Mouse (Mus musculus) MEL (cell line): ENCODE data around the gene 6430548M08Rik. TPM values are rescaled to one million over a fixed set of nuclear protein-coding genes. Genes with fewer than 3 reads are reported as not detected.

ENCODE experiments used
- DNase-seq: peaks from one replicate; pipeline ENCODE4 v3.0.0; 2011; ENCODE audit warnings: low read depth, low spot score
- H3K27ac ChIP-seq: 2 replicates; pipeline ENCODE4 v1.5.1; 2012; ENCODE audit warnings: low read depth, mild to moderate bottlenecking, control low read depth, low read length, moderate library complexity; ENCODE audit not compliant: control insufficient read depth
- H3K27me3 ChIP-seq, 2 experiments: fragments of 150-350 bp in 1 of 2; sonication (generic) in 1 of 2; 2 replicates each; pipeline ENCODE4 v1.6.1; 2012; ENCODE audit warnings: low read length in 2 of 2, mild to moderate bottlenecking in 2 of 2, improper control_type of control experiment in 1 of 2, moderate library complexity in 1 of 2; ENCODE audit not compliant: insufficient read depth in 2 of 2, control insufficient read depth in 1 of 2
- H3K36me3 ChIP-seq, 2 experiments: 2 replicates each; pipeline ENCODE4 v1.6.1; 2012 to 2014; ENCODE audit warnings: low read length in 2 of 2, improper control_type of control experiment in 1 of 2, inconsistent platforms in 1 of 2, mild to moderate bottlenecking in 1 of 2; ENCODE audit not compliant: insufficient read depth in 2 of 2, control insufficient read depth in 1 of 2
- H3K4me1 ChIP-seq, 2 experiments: fragments of 150-350 bp in 1 of 2; sonication (generic) in 1 of 2; 2 replicates each; pipeline ENCODE4 v1.6.1; 2012; ENCODE audit warnings: low read length in 2 of 2, improper control_type of control experiment in 1 of 2, mild to moderate bottlenecking in 1 of 2; ENCODE audit not compliant: insufficient read depth in 2 of 2, control insufficient read depth in 1 of 2
- H3K4me3 ChIP-seq, 2 experiments: fragments of 150-350 bp in 1 of 2; sonication (generic) in 1 of 2; 2 replicates each; pipeline ENCODE4 v1.5.1; 2012; ENCODE audit warnings: low read depth in 2 of 2, low read length in 2 of 2, mild to moderate bottlenecking in 2 of 2, moderate library complexity in 2 of 2, control low read depth in 1 of 2, improper control_type of control experiment in 1 of 2; ENCODE audit not compliant: control insufficient read depth in 1 of 2, insufficient read depth in 1 of 2
- H3K79me2 ChIP-seq: 2 replicates; pipeline ENCODE4 v1.6.1; 2012; ENCODE audit warnings: mild to moderate bottlenecking, low read length, moderate library complexity; ENCODE audit not compliant: control insufficient read depth, poor library complexity, insufficient read depth
- H3K9ac ChIP-seq: 2 replicates; pipeline ENCODE4 v1.6.1; 2012; ENCODE audit warnings: low read depth, mild to moderate bottlenecking, control low read depth, low read length, moderate library complexity; ENCODE audit not compliant: control insufficient read depth, poor library complexity, severe bottlenecking
- H3K9me3 ChIP-seq: fragments of 150-350 bp; sonication (generic); replicated peaks from 2 replicates; pipeline ENCODE4 v1.6.1; 2012; ENCODE audit warnings: mild to moderate bottlenecking, low read length, improper control_type of control experiment, moderate library complexity; ENCODE audit not compliant: insufficient read depth
- CTCF ChIP-seq, 3 experiments: IDR thresholded peaks in 2 of 3; conservative IDR thresholded peaks in 1 of 3; 2 replicates each; pipeline ENCODE4 v1.5.1; 2011 to 2012; ENCODE audit warnings: low read length in 3 of 3, low read depth in 2 of 3, mild to moderate bottlenecking in 2 of 3, improper control_type of control experiment in 1 of 3, inconsistent platforms in 1 of 3, mixed read lengths in 1 of 3, moderate library complexity in 1 of 3; ENCODE audit not compliant: control insufficient read depth in 1 of 3, insufficient read depth in 1 of 3, poor library complexity in 1 of 3, severe bottlenecking in 1 of 3
- E2F4 ChIP-seq: IDR thresholded peaks from 2 replicates; pipeline ENCODE4 v1.6.1; 2011; ENCODE audit warnings: low read depth, low read length, improper control_type of control experiment, borderline replicate concordance
- ELF1 ChIP-seq: IDR thresholded peaks from 2 replicates; pipeline ENCODE4 v1.6.1; 2014; ENCODE audit warnings: low read depth, mild to moderate bottlenecking, inconsistent platforms, low read length, improper control_type of control experiment, moderate library complexity
- EP300 ChIP-seq, 2 experiments: IDR thresholded peaks; 2 replicates each; pipeline ENCODE4 v1.6.1; 2011; ENCODE audit warnings: improper control_type of control experiment in 2 of 2, low read length in 2 of 2, low read depth in 1 of 2, mild to moderate bottlenecking in 1 of 2
- ETS1 ChIP-seq: IDR thresholded peaks from 2 replicates; pipeline ENCODE4 v1.6.1; 2012; ENCODE audit warnings: low read depth, mild to moderate bottlenecking, inconsistent platforms, low read length, improper control_type of control experiment, moderate library complexity
- GABPA ChIP-seq: IDR thresholded peaks from 2 replicates; pipeline ENCODE4 v1.6.1; 2012; ENCODE audit warnings: low read depth, mild to moderate bottlenecking, inconsistent platforms, low read length, improper control_type of control experiment, moderate library complexity
- GATA1 ChIP-seq: IDR thresholded peaks from 2 replicates; pipeline ENCODE4 v1.6.1; 2011; ENCODE audit warnings: low read depth, low read length, improper control_type of control experiment
- HCFC1 ChIP-seq: IDR thresholded peaks from 2 replicates; pipeline ENCODE4 v1.6.1; 2012; ENCODE audit warnings: low read depth, mild to moderate bottlenecking, inconsistent platforms, low read length, improper control_type of control experiment, moderate library complexity
- MAFK ChIP-seq: IDR thresholded peaks from 2 replicates; pipeline ENCODE4 v1.6.1; 2011; ENCODE audit warnings: low read depth, mild to moderate bottlenecking, low read length, improper control_type of control experiment, borderline replicate concordance
- MAX ChIP-seq: IDR thresholded peaks from 2 replicates; pipeline ENCODE4 v1.6.1; 2011; ENCODE audit warnings: low read length, improper control_type of control experiment
- MAZ ChIP-seq: IDR thresholded peaks from 2 replicates; pipeline ENCODE4 v1.6.1; 2012; ENCODE audit warnings: low read depth, mild to moderate bottlenecking, inconsistent platforms, low read length, improper control_type of control experiment
- MYC ChIP-seq: IDR thresholded peaks from 2 replicates; pipeline ENCODE4 v1.6.1; 2011; ENCODE audit warnings: low read depth, mild to moderate bottlenecking, low read length, improper control_type of control experiment, moderate library complexity
- NELFE ChIP-seq: IDR thresholded peaks from 2 replicates; pipeline ENCODE4 v1.6.1; 2011; ENCODE audit warnings: low read depth, low read length, improper control_type of control experiment
- NRF1 ChIP-seq: IDR thresholded peaks from 2 replicates; pipeline ENCODE4 v1.6.1; 2014; ENCODE audit warnings: low read depth, mild to moderate bottlenecking, inconsistent platforms, low read length, improper control_type of control experiment, moderate library complexity; ENCODE audit not compliant: poor library complexity, insufficient read depth, severe bottlenecking
- POLR2AphosphoS5 ChIP-seq: IDR thresholded peaks from 2 replicates; pipeline ENCODE4 v1.6.1; 2012; ENCODE audit warnings: low read depth, borderline replicate concordance, mild to moderate bottlenecking, inconsistent platforms, low read length, moderate library complexity, mixed read lengths
- RCOR1 ChIP-seq: IDR thresholded peaks from 2 replicates; pipeline ENCODE4 v1.6.1; 2012; ENCODE audit warnings: low read depth, mild to moderate bottlenecking, inconsistent platforms, low read length, improper control_type of control experiment
- SIN3A ChIP-seq: IDR thresholded peaks from 2 replicates; pipeline ENCODE4 v1.6.1; 2012; ENCODE audit warnings: low read length, improper control_type of control experiment, inconsistent platforms
- SMC3 ChIP-seq: IDR thresholded peaks from 2 replicates; pipeline ENCODE4 v1.6.1; 2011; ENCODE audit warnings: low read depth, low read length, improper control_type of control experiment
- TAL1 ChIP-seq: IDR thresholded peaks from 2 replicates; pipeline ENCODE4 v1.6.1; 2012; ENCODE audit warnings: mild to moderate bottlenecking, inconsistent platforms, low read length, moderate library complexity, mixed read lengths
- TBP ChIP-seq: IDR thresholded peaks from 2 replicates; pipeline ENCODE4 v1.8.0; 2011; ENCODE audit warnings: low read depth, low read length, improper control_type of control experiment
- TCF12 ChIP-seq: IDR thresholded peaks from 2 replicates; pipeline ENCODE4 v1.6.1; 2014; ENCODE audit warnings: low read depth, mild to moderate bottlenecking, inconsistent platforms, low read length, improper control_type of control experiment, moderate library complexity
- UBTF ChIP-seq: IDR thresholded peaks from 2 replicates; pipeline ENCODE4 v1.6.1; 2012; ENCODE audit warnings: low read depth, mild to moderate bottlenecking, inconsistent platforms, low read length, improper control_type of control experiment, moderate library complexity, borderline replicate concordance; ENCODE audit not compliant: insufficient read depth
- USF1 ChIP-seq: IDR thresholded peaks from 2 replicates; pipeline ENCODE4 v1.6.1; 2014; ENCODE audit warnings: low read depth, mild to moderate bottlenecking, inconsistent platforms, low read length, improper control_type of control experiment, moderate library complexity
- USF2 ChIP-seq, 2 experiments: IDR thresholded peaks; 2 replicates each; pipeline ENCODE4 v1.6.1; 2011 to 2012; ENCODE audit warnings: improper control_type of control experiment in 2 of 2, low read length in 2 of 2, borderline replicate concordance in 1 of 2, inconsistent platforms in 1 of 2, low read depth in 1 of 2, mild to moderate bottlenecking in 1 of 2; ENCODE audit not compliant: insufficient read depth in 1 of 2
- ZC3H11A ChIP-seq: IDR thresholded peaks from 2 replicates; pipeline ENCODE4 v1.6.1; 2012; ENCODE audit warnings: low read depth, mild to moderate bottlenecking, inconsistent platforms, low read length, improper control_type of control experiment
- ZMIZ1 ChIP-seq: IDR thresholded peaks from 2 replicates; pipeline ENCODE4 v1.6.1; 2012; ENCODE audit warnings: low read depth, mild to moderate bottlenecking, inconsistent platforms, low read length, improper control_type of control experiment, moderate library complexity
- polyA plus RNA-seq, 2 experiments: library from polyadenylated mRNA; stranded (reverse) in 1 of 2; unstranded in 1 of 2; fragments of >175 nt in 1 of 2; fragments of >200 nt in 1 of 2; gene quantifications; 2 replicates each; pipeline versions ENCODE4 v1.2.1 to v1.2.4; 2012; ENCODE audit warnings: low replicate concordance in 2 of 2, low read depth in 1 of 2; ENCODE audit not compliant: insufficient read length in 2 of 2, insufficient read depth in 1 of 2, missing spikeins in 1 of 2
- total RNA-seq: library from RNA; depleted of rRNA; stranded (reverse); fragments of 300-350 nt; gene quantifications from 2 replicates; pipeline ENCODE4 v1.2.3, GENCODE M21; 2012

Gene 6430548M08Rik
- total and polyA plus RNA-seq, 3 experiments, result 0.96 to 1.9 TPM; not detected in 1

DNA sequence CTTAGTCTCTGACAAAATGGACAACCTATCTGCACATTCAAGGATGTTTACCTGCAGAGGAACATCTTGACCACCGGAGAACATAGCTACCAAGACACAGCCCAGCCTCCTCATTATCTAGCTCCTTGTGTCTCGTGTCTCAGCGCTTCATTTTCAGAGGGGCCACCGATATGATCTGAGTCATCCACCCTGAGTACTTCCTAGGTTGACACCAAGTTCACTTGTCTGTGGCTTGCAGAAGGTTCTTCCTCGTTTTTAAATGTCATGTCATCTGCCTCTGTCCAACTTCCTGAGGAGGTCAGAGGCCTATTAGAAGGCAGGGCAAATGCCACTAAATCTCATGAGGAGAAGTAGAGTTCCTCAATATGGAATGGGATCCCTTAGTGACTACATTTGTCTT is 1.4 kb upstream of the 6430548M08Rik start (continued):
- TF ChIP-seq MAFK (no peak), SIN3A (peak; percentile 89), USF2 (IDR thresholded peaks at IDR 0.05; ENCODE audit: borderline replicate concordance in 1 of 2, insufficient read depth in 1 of 2, low read depth in 1 of 2, low read length in 2 of 2) (no peak), ZC3H11A (no peak), NRF1 (no peak), MAX (peak; percentile 71), USF1 (0 out of 2 replicates have a peak, but pooled peaks have one; percentile 19), ZMIZ1 (no peak), E2F4 (no peak), HCFC1 (peak; percentile 62), TCF12 (peak; percentile 44; the same call in 1 of the 2 replicates), EP300 (IDR thresholded peaks at IDR 0.05; ENCODE audit: low read depth in 1 of 2, low read length in 2 of 2) (peak; percentile 27 to 56; a peak in 3 of 4 replicates), POLR2AphosphoS5 (no peak), SMC3 (no peak), MYC (peak; percentile 51; the same call in 1 of the 2 replicates), MAZ (no peak), GABPA (no peak), ELF1 (peak; percentile 64), TAL1 (0 out of 2 replicates have a peak, but pooled peaks have one; percentile 7), NELFE (no peak), TBP (0 out of 2 replicates have a peak, but pooled peaks have one; percentile 16), GATA1 (peak; percentile 49), ETS1 (peak; percentile 63), RCOR1 (peak; percentile 41; the same call in 1 of the 2 replicates)

- Histone ChIP-seq H3K36me3 (peaks cover 0 to 11% of the 10 kb centered on the region in 2 experiments; a peak in 2 of 4 replicates), H3K9me3 (no peaks in the 10 kb centered on the region), H3K27ac (peak overlapping the region; percentile 90), H3K9ac (peak overlapping the region; percentile 87), H3K4me1 (peaks cover 9 to 24% of the 10 kb centered on the region in 2 experiments), H3K79me2 (no peaks in the 10 kb centered on the region; the same call in 1 of the 2 replicates), H3K4me3 (peak overlapping the region; percentile 67 to 76), H3K27me3 (no peaks in the 10 kb centered on the region)
- DNase-seq, result no peak
- TF ChIP-seq EP300 (IDR thresholded peaks at IDR 0.05; ENCODE audit: low read depth in 1 of 2, low read length in 2 of 2), result peak in 1 of 2 experiments; percentile 9; a peak in 1 of 4 replicates
- 0 out of 2 replicates have a peak, but pooled peaks have one; percentile 19 for TF ChIP-seq UBTF
- no peak for TF ChIP-seq CTCF (IDR thresholded peaks at IDR 0.05 in 2 of 3, conservative IDR thresholded peaks at IDR 0.05 in 1 of 3; ENCODE audit: control insufficient read depth in 1 of 3, insufficient read depth in 1 of 3, low read depth in 2 of 3, low read length in 3 of 3, poor library complexity in 1 of 3, severe bottlenecking in 1 of 3)
- 0 out of 2 replicates have a peak, but pooled peaks have one; percentile 8 for TF ChIP-seq ZMIZ1
- TF ChIP-seq RCOR1, result 0 out of 2 replicates have a peak, but pooled peaks have one; percentile 21
Measured at GRCm38 (mm10) chr8:120113306-120113705, 646 bp upstream of the 6430548M08Rik start.
